Mouse (Mus musculus): ENCODE measurements around the gene Sbf2. TPM values are rescaled to one million over a fixed set of nuclear protein-coding genes. Genes with fewer than 3 reads are reported as not detected.

The Sbf2 gene
- polyA plus RNA-seq, 1 experiment from 2014 or later, result 31.6 TPM

DNA sequence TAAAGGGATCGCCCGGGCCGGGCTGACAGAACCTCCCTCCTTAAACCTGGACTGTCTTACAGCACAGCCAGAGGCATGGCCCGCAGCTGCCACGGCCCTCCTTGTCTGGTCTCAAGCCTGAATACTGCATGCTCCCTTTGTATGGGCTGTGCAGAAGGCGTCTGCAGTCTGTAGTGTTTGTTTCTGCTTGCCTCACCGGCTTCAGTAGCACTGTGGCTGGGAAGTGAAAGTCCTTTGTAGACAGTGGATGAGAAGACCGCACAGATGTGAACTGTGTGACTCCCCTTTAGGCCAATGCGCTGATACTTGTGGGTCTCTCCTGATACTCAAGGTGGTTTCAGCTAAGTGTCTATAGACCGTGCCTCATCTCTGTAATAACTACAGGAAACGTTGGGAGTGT lies 331.9 kb downstream of the Sbf2 start:
- H3K27ac ChIP-seq, result no peak overlapping the region
- H3K9me3 ChIP-seq, result no peaks in the 10 kb centered on the region
- H3K36me3 ChIP-seq, result peaks cover 48% of the 10 kb centered on the region
- H3K4me1 ChIP-seq, result peaks cover 4% of the 10 kb centered on the region; the same call in 1 of the 2 replicates
- H3K4me2 ChIP-seq, result no peak overlapping the region
- H3K4me3 ChIP-seq, result no peak overlapping the region
- no peaks in the 10 kb centered on the region for H3K27me3 ChIP-seq
- ATAC-seq (ENCODE audit: insufficient number of reproducible peaks, insufficient read depth, low FRiP score, low TSS enrichment, low read depth), result no peak
- H3K9ac ChIP-seq, result no peak overlapping the region
- 85% methylated on average over 11 of the region's 11 CpGs for WGBS

DNA sequence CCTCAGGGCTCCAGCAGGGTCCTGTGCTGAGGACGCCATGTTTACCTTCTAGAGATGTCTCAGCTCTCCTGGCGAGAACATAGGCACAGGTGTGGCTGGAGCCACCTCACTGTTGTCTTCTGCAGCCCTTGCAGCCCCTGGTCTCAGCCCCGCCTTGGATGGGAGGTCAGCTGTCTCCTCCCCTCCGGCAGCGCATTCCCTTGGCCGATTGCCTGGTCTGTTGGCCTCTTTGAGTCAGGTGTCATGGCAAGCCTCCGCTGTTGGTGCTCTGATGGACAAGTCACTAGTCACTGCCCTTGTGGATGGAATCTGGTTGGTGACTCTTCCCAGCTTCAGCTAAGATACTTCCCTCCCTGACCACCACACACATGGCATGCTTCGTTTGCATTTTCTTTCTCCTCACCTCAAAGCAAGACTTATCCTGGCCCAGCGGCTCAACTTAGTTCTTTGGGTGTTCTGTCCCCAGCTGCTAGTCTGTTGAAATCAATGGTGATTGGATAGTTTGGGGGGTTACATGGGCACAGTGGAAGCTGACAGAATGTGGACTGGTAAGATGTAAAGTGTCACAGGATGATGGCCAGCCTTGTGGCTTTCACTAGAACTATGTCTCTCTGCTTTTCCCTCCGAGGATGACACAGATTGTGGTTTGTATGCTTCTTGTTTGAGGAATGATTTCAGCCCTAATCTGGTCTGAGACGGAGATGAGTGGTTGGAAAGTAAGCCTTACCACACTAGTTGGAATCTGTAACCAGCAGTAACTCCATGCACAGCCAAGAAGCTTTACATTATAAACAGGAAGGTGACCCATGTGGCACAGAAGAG lies 333.1 kb downstream of the Sbf2 start:
- H3K27me3 ChIP-seq, result no peaks in the 10 kb centered on the region
- no peaks in the 10 kb centered on the region for H3K9me3 ChIP-seq
- no peak overlapping the region for H3K4me2 ChIP-seq
- peaks cover 56% of the 10 kb centered on the region for H3K36me3 ChIP-seq
- 90% methylated on average over 11 of the region's 11 CpGs for WGBS
- no peak overlapping the region for H3K4me3 ChIP-seq
- no peak for ATAC-seq (ENCODE audit: insufficient number of reproducible peaks, insufficient read depth, low FRiP score, low TSS enrichment, low read depth)
- no peak overlapping the region for H3K9ac ChIP-seq
- H3K4me1 ChIP-seq, result no peaks in the 10 kb centered on the region
- no peak overlapping the region for H3K27ac ChIP-seq

DNA sequence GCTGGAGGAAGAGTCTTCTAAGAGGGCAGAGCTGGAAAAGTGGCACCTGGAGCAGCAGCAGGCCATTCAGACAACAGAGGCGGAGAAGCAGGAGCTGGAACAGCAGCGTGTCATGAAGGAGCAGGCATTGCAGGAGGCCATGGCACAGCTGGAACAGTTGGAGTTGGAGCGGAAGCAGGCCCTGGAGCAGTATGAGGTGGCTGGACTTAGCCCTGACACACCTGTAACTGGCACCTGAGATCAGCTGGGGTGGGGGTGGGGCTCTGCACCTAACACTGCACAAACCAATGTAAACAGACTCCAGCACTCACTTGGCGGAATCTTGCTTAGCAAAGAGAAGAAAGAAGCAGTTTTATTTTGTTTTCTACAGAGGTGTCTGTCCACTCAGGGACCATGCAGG lies 335.5 kb downstream of the Sbf2 start:
- Histone ChIP-seq H3K4me2 (no peak overlapping the region), H3K36me3 (peaks cover 78% of the 10 kb centered on the region), H3K4me1 (no peaks in the 10 kb centered on the region), H3K27me3 (no peaks in the 10 kb centered on the region), H3K27ac (no peak overlapping the region), H3K4me3 (no peak overlapping the region), H3K9me3 (no peaks in the 10 kb centered on the region), H3K9ac (no peak overlapping the region)
- no peak for ATAC-seq (ENCODE audit: insufficient number of reproducible peaks, insufficient read depth, low FRiP score, low TSS enrichment, low read depth)
- 95% methylated on average over 4 of the region's 4 CpGs for WGBS

DNA sequence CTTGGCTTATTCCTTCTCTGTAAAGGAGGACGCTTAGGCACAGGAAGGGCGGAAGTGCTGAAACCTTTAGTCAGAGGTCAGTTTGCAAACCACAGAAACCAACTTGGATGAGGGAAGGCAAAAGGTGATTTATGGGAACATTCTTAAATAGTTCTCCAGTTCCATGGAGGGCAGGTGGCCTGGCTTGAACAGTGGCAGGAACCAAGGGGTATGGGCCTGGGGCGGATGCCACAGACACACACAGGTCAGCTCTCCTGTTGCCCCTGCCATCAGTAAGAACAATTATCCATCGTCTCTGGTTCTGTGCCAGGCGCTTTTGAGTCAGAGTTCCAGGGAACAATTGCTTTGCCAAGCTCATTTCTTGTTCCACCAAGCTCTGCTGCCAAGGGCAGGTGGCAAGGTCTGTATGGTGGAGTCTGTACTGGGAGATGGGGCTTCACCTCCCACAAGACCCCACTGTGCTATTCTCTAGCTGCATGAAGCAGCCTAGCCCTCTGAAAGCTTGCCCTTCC lies 336.9 kb downstream of the Sbf2 start:
- Histone ChIP-seq H3K36me3 (peaks cover 83% of the 10 kb centered on the region), H3K4me2 (no peak overlapping the region), H3K9me3 (no peaks in the 10 kb centered on the region), H3K4me1 (no peaks in the 10 kb centered on the region), H3K4me3 (no peak overlapping the region), H3K27ac (no peak overlapping the region), H3K27me3 (no peaks in the 10 kb centered on the region), H3K9ac (no peak overlapping the region)
- ATAC-seq (ENCODE audit: insufficient number of reproducible peaks, insufficient read depth, low FRiP score, low TSS enrichment, low read depth), result no peak
- WGBS, result 91% methylated on average over 5 of the region's 5 CpGs

DNA sequence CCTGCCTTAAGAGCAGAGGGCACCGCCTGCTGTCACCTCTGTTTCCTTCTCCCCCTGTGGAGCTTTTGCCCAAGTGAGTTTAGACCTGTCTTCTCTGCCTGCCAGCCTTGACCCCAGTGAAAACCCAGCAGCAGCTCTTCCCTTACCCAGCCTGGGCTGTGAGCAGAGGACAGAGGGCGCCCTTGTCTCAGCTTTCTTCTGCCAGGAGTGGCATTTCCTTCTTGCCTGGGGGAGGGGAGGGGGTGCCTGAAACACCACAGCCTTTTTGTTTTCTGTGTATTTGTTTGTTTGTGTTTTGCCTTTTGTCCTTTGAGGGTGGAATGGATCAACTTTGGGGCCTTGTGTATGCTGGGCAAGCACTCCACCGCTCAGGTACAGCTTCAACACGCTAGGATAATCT lies 342.3 kb downstream of the Sbf2 start:
- Histone ChIP-seq H3K9ac (no peak overlapping the region), H3K36me3 (peaks cover 64% of the 10 kb centered on the region), H3K27me3 (no peaks in the 10 kb centered on the region), H3K4me3 (no peak overlapping the region), H3K9me3 (no peaks in the 10 kb centered on the region), H3K27ac (no peak overlapping the region), H3K4me1 (0 out of 2 replicates have a peak, but pooled peaks cover 5% of the 10 kb centered on the region), H3K4me2 (no peak overlapping the region)
- WGBS, result 56% methylated on average over 4 of the region's 4 CpGs
- ATAC-seq (ENCODE audit: insufficient number of reproducible peaks, insufficient read depth, low FRiP score, low TSS enrichment, low read depth), result no peak

DNA sequence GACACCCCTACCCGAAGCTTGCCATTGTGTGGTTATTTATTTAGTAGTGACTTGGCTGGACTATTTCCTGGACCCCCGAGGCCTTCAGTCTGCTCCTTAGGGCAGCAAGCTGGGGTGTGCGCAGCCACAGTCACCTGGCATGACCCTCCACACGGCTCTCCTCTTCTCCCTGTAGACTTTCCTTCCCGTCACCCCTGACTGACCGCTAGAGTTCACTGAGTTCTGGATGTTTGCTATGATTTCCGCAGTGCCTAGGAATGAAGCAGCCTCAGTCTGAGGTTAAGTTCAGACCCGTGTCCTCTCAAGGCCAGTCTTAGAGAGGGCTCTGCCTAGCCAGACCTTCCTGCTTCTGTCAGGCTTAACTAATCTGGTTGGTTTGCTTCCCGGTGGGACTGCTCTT lies 342.9 kb downstream of the Sbf2 start:
- H3K9me3 ChIP-seq, result no peaks in the 10 kb centered on the region
- WGBS, result 70% methylated on average over 9 of the region's 9 CpGs
- no peak overlapping the region for H3K27ac ChIP-seq
- ATAC-seq (ENCODE audit: insufficient number of reproducible peaks, insufficient read depth, low FRiP score, low TSS enrichment, low read depth), result no peak
- H3K27me3 ChIP-seq, result no peaks in the 10 kb centered on the region
- no peak overlapping the region for H3K4me3 ChIP-seq
- H3K9ac ChIP-seq, result no peak overlapping the region
- 0 out of 2 replicates have a peak, but pooled peaks cover 5% of the 10 kb centered on the region for H3K4me1 ChIP-seq
- H3K36me3 ChIP-seq, result peaks cover 66% of the 10 kb centered on the region
- no peak overlapping the region for H3K4me2 ChIP-seq

DNA sequence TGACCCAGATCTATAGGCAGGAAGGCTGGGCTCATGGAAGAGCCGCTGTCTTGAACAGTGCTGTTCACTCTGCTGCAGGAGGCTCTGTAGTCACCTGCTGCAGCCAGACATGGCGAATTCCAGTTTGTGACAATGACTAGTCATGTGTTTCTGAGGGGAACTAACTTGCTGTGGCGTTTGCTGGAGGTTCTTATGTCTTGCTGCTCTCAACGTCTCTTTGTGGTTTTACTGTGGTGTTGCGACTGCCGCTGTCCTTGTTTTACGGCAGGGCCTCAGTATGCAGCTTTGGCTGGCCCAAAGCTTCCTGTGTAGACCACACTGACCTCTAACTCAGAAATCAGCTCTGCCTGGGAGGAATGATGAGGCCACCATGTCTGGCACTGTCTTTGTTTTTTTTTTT lies 344.3 kb downstream of the Sbf2 start:
- Histone ChIP-seq H3K4me3 (no peak overlapping the region), H3K27ac (no peak overlapping the region), H3K9me3 (no peaks in the 10 kb centered on the region), H3K36me3 (peaks cover 53% of the 10 kb centered on the region), H3K27me3 (no peaks in the 10 kb centered on the region), H3K4me2 (no peak overlapping the region), H3K4me1 (0 out of 2 replicates have a peak, but pooled peaks cover 5% of the 10 kb centered on the region), H3K9ac (no peak overlapping the region)
- no peak for ATAC-seq (ENCODE audit: insufficient number of reproducible peaks, insufficient read depth, low FRiP score, low TSS enrichment, low read depth)
- WGBS, result 88% methylated on average over 7 of the region's 7 CpGs

DNA sequence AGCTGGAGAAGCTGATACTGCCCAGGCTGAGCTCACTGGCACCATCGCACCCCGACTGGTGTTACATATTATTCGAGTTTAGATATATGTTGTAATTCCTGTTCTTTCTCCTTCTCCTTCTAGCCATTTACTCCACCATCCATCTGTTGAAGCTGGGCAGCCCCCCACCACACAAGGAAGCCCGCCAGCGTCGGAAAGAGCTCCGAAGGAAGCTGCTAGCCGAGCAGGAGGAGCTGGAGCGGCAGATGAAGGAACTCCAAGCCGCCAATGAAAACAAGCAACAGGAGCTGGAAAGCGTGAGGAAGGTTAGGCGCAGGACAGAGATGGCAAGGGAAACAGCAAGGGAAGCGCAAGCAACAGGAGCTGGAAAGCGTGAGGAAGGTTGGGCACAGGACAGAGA lies 344.9 kb downstream of the Sbf2 start:
- Histone ChIP-seq H3K27ac (no peak overlapping the region), H3K9ac (no peak overlapping the region), H3K4me3 (no peak overlapping the region), H3K4me2 (no peak overlapping the region), H3K36me3 (peaks cover 48% of the 10 kb centered on the region), H3K27me3 (no peaks in the 10 kb centered on the region), H3K9me3 (no peaks in the 10 kb centered on the region), H3K4me1 (0 out of 2 replicates have a peak, but pooled peaks cover 5% of the 10 kb centered on the region)
- WGBS, result 85% methylated on average over 14 of the region's 14 CpGs
- no peak for ATAC-seq (ENCODE audit: insufficient number of reproducible peaks, insufficient read depth, low FRiP score, low TSS enrichment, low read depth)

DNA sequence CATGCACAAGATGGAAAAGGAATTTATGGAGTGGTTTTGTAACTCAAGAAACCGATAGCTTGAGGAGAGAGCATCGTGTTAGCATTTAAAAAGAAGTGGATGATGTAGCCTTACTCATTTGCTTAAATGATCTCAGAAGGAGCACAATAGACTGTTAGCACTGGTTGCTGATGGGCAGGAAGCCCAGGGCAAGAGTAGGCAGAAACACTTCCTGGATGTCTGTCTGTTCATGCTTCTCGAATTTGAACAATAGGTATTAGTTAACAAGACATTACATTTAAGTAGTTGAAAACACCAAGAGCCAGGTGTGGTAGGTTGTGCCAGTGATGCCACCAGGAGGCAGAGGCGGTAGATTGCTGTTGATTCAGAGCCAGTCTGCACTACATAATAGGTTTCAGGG lies 346.2 kb downstream of the Sbf2 start:
- 72% methylated on average over 4 of the region's 4 CpGs for WGBS
- H3K36me3 ChIP-seq, result peaks cover 37% of the 10 kb centered on the region
- H3K27ac ChIP-seq, result no peak overlapping the region

DNA sequence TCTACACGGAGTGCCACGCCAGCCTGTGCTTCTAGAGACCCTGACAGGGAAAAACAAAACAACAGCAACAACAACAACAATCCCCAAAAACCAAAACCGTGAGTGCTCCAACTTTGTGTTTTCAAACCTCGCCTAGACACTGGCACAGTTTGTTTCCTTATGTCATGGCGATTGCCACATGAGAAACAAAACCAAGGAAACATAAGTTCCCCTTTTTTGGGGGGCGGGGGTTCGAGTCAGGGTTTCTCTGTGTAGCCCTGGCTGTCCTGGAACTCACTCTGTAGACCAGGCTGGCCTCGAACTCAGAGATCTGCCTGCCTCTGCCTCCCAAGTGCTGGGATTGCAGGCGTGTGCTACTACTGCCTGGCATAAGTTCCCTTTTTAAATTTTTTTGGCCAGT lies 346.7 kb downstream of the Sbf2 start:
- Histone ChIP-seq H3K27ac (no peak overlapping the region), H3K9ac (no peak overlapping the region)
- ATAC-seq (ENCODE audit: insufficient number of reproducible peaks, insufficient read depth, low FRiP score, low TSS enrichment, low read depth), result no peak

More for the DNA sequence above, 346.2 kb downstream of the Sbf2 start:
- no peaks in the 10 kb centered on the region for H3K9me3 ChIP-seq
- 0 out of 2 replicates have a peak, but pooled peaks cover 5% of the 10 kb centered on the region for H3K4me1 ChIP-seq
- H3K9ac ChIP-seq, result no peak overlapping the region
- H3K4me2 ChIP-seq, result no peak overlapping the region
- no peak for ATAC-seq (ENCODE audit: insufficient number of reproducible peaks, insufficient read depth, low FRiP score, low TSS enrichment, low read depth)
- H3K4me3 ChIP-seq, result no peak overlapping the region
- H3K27me3 ChIP-seq, result no peaks in the 10 kb centered on the region

DNA sequence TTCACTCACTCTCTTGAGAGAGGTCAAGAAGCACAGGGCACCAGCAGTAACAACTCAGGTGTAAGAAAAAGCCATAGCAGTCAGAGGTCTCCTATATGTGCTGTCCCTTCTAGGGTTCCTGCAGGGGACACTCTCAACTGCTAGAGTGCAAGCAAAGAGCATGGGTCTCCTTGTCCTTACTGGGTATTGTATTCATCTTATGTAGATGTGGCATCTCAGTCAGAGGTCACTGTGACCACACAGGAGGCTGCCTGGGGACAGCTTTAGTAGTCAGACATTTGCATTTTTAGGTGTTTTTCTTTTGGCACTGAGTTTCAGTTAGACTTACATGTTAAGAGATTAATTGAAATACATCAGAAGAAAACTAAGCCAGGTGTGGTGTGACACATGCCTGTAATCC lies 347.7 kb downstream of the Sbf2 start:
- ATAC-seq (ENCODE audit: insufficient number of reproducible peaks, insufficient read depth, low FRiP score, low TSS enrichment, low read depth), result no peak
- Histone ChIP-seq H3K9me3 (no peaks in the 10 kb centered on the region), H3K4me1 (peaks cover 5% of the 10 kb centered on the region), H3K4me2 (no peak overlapping the region), H3K9ac (no peak overlapping the region), H3K27me3 (no peaks in the 10 kb centered on the region), H3K36me3 (peaks cover 28% of the 10 kb centered on the region), H3K4me3 (no peak overlapping the region), H3K27ac (no peak overlapping the region)

More for the DNA sequence above, 346.7 kb downstream of the Sbf2 start:
- no peaks in the 10 kb centered on the region for H3K27me3 ChIP-seq
- 93% methylated on average over 9 of the region's 9 CpGs for WGBS
- no peak overlapping the region for H3K4me2 ChIP-seq
- H3K4me3 ChIP-seq, result no peak overlapping the region
- peaks cover 32% of the 10 kb centered on the region for H3K36me3 ChIP-seq
- H3K9me3 ChIP-seq, result no peaks in the 10 kb centered on the region
- H3K4me1 ChIP-seq, result 0 out of 2 replicates have a peak, but pooled peaks cover 5% of the 10 kb centered on the region

DNA sequence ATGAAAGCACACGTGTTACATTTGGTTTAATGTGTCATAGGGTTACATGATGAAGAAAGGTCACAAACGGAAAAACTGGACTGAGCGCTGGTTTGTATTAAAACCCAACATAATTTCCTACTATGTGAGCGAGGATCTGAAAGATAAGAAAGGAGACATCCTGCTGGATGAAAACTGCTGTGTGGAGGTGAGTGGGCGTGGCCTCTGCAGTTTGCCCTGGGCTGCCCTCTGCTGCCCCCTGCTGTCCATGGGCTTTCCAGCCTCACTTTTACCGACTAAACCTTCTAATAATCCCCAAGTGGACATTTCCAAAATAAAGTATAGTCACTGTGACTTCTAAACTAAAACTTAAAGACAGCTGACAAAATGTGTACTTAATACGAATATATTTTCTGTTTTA lies 348.9 kb downstream of the Sbf2 start:
- WGBS, result 29% methylated on average over 7 of the region's 7 CpGs
- peaks cover 12% of the 10 kb centered on the region for H3K4me1 ChIP-seq
- no peak overlapping the region for H3K27ac ChIP-seq
- no peak overlapping the region for H3K4me3 ChIP-seq
- H3K36me3 ChIP-seq, result peaks cover 22% of the 10 kb centered on the region
- no peak overlapping the region for H3K4me2 ChIP-seq
- no peak overlapping the region for H3K9ac ChIP-seq
- no peak for ATAC-seq (ENCODE audit: insufficient number of reproducible peaks, insufficient read depth, low FRiP score, low TSS enrichment, low read depth)
- H3K9me3 ChIP-seq, result no peaks in the 10 kb centered on the region
- H3K27me3 ChIP-seq, result no peaks in the 10 kb centered on the region

All from embryonic facial prominence, embryonic 13.5 days (tissue).